Mouse (Mus musculus) spleen, adult 2 months (tissue): ENCODE data around the gene Ly6g6e.

Source experiments
- CTCF ChIP-seq: fragments of 200-500 bp; IDR thresholded peaks from 2 replicates; pipeline ENCODE4 v1.5.1; 2011; ENCODE audit warnings: mild to moderate bottlenecking, inconsistent platforms; ENCODE audit not compliant: insufficient read depth, insufficient read length, insufficient replicate concordance; ENCODE audit errors: extremely low read depth
- POLR2A ChIP-seq: fragments of 200-500 bp; IDR thresholded peaks from 2 replicates; pipeline ENCODE4 v1.6.1; 2011; ENCODE audit warnings: low read depth, low read length, inconsistent platforms

DNA sequence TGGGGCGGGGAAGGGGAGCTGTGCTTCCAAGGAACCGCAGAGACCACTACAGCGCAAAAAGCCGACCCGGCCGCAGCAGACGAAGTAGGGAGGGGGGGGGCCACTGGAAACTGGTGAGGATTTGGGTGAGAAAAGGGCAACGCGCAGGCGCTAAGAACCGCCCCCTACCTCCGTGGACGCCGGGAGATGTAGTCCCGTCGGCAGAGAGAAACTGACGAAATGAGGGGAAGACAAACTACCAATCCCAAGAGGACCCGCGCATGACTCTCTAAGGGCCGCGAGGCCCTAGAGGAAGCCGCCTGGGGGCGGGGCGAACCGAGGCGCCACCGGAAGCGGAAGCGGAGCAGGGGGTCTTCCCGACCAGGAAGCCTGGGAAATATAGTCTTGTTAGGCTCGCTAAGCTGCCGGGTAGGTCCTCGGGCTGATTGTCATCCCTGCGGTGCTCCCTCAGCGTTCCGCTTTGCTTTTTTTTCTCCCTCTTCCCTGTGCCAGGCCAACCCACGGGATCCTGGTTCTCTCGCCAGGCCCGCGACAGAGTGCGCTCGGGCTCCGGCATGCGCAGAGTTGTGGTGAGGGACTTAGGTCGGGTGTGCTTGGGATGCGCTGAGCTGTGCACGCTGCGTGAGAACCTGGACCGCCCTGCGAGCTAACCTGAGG, 44.6 kb downstream of the Ly6g6e start, which contains the start of gene Gpank1:
- TF ChIP-seq CTCF (no peak), POLR2A (peak; percentile 34; the same call in 1 of the 2 replicates)
